Mouse (Mus musculus): ENCODE measurements around the gene Gm38119. TPM values are rescaled to one million over a fixed set of nuclear protein-coding genes. Genes with fewer than 3 reads are reported as not detected.

Gene Gm38119
- not detected in 2 replicates for polyA plus RNA-seq (2012; rRNA removed)

GRCm38 (mm10) chr3:92738996-92739395 is at the start of gene Gm38119:
Gene Gm38119, minus strand, starts transcription at chr3:92739096.

GRCm38 (mm10) chr3:92778799-92779198 is 39.9 kb upstream of the Gm38119 start, which contains the start of gene Lce1i:
Gene Lce1i, minus strand, starts transcription at chr3:92778899.

GRCm38 (mm10) chr3:92764965-92765364 is 26.1 kb upstream of the Gm38119 start, which contains the start of gene Lce1h:
Gene Lce1h, minus strand, starts transcription at chr3:92765065.

GRCm38 (mm10) chr3:92752238-92752637 is 13.3 kb upstream of the Gm38119 start, which contains the start of gene Lce1g:
Gene Lce1g, minus strand, starts transcription at chr3:92752338.

GRCm38 (mm10) chr3:92720250-92720649 is 18.6 kb downstream of the Gm38119 start, which contains the start of gene Lce1f:
Gene Lce1f, minus strand, starts transcription at chr3:92720350.

GRCm38 (mm10) chr3:92708974-92709373 is 29.9 kb downstream of the Gm38119 start, which contains the start of gene Lce1e:
Gene Lce1e, minus strand, starts transcription at chr3:92709074.

Other genes starting within 250 kb of the Gm38119 start
- not detected in 2 replicates for gene Sprr4, start 238.6 kb downstream of the Gm38119 start, polyA plus RNA-seq (2012; rRNA removed)
- not detected in 2 replicates for gene 2310046K23Rik, start 204.6 kb downstream of the Gm38119 start, polyA plus RNA-seq (2012; rRNA removed)
- gene Ivl, start 165.4 kb downstream of the Gm38119 start, polyA plus RNA-seq (2012; rRNA removed): not detected in 2 replicates
- not detected in 2 replicates for gene Smcp, start 150.1 kb downstream of the Gm38119 start, polyA plus RNA-seq (2012; rRNA removed)
- not detected in 2 replicates for gene 2210017I01Rik, start 131.6 kb downstream of the Gm38119 start, polyA plus RNA-seq (2012; rRNA removed)
- not detected in 2 replicates for gene Lce6a, start 117.4 kb downstream of the Gm38119 start, polyA plus RNA-seq (2012; rRNA removed)
- gene Lce1a1, start 90.8 kb downstream of the Gm38119 start, polyA plus RNA-seq (2012; rRNA removed): not detected in 2 replicates
- gene Lce1b, start 82.2 kb downstream of the Gm38119 start, polyA plus RNA-seq (2012; rRNA removed): not detected in 2 replicates
- not detected in 2 replicates for gene Lce1a2, start 68.8 kb downstream of the Gm38119 start, polyA plus RNA-seq (2012; rRNA removed)
- gene Lce1c, start 59.8 kb downstream of the Gm38119 start, polyA plus RNA-seq (2012; rRNA removed): not detected in 2 replicates
- not detected in 2 replicates for gene Lce1d, start 51.9 kb downstream of the Gm38119 start, polyA plus RNA-seq (2012; rRNA removed)
- gene Lce1e, start 30.0 kb downstream of the Gm38119 start, polyA plus RNA-seq (2012; rRNA removed): not detected in 2 replicates
- not detected in 2 replicates for gene Lce1f, start 18.7 kb downstream of the Gm38119 start, polyA plus RNA-seq (2012; rRNA removed)
- gene Lce1g, start 13.2 kb upstream of the Gm38119 start, polyA plus RNA-seq (2012; rRNA removed): not detected in 2 replicates
- not detected in 2 replicates for gene Lce1h, start 26.0 kb upstream of the Gm38119 start, polyA plus RNA-seq (2012; rRNA removed)
- gene Lce1i, start 39.8 kb upstream of the Gm38119 start, polyA plus RNA-seq (2012; rRNA removed): not detected in 2 replicates
- gene Lce1j, start 51.4 kb upstream of the Gm38119 start, polyA plus RNA-seq (2012; rRNA removed): not detected in 2 replicates
- not detected in 2 replicates for gene Lce1k, start 68.8 kb upstream of the Gm38119 start, polyA plus RNA-seq (2012; rRNA removed)
- not detected in 2 replicates for gene Kprp, start 88.2 kb upstream of the Gm38119 start, polyA plus RNA-seq (2012; rRNA removed)
- not detected in 2 replicates for gene Lce1l, start 112.2 kb upstream of the Gm38119 start, polyA plus RNA-seq (2012; rRNA removed)
- not detected in 2 replicates for gene 2310050C09Rik, start 131.1 kb upstream of the Gm38119 start, polyA plus RNA-seq (2012; rRNA removed)
- not detected in 2 replicates for gene Lce3a, start 187.1 kb upstream of the Gm38119 start, polyA plus RNA-seq (2012; rRNA removed)
- gene Lce3b, start 193.9 kb upstream of the Gm38119 start, polyA plus RNA-seq (2012; rRNA removed): not detected in 2 replicates
- not detected in 2 replicates for gene Lce3c, start 205.4 kb upstream of the Gm38119 start, polyA plus RNA-seq (2012; rRNA removed)
- gene Lce3d, start 218.3 kb upstream of the Gm38119 start, polyA plus RNA-seq (2012; rRNA removed): not detected in 2 replicates
- not detected in 2 replicates for gene Lce3e, start 228.0 kb upstream of the Gm38119 start, polyA plus RNA-seq (2012; rRNA removed)